Mouse (Mus musculus): ENCODE measurements around the gene Olfr642.

Gene Olfr642

DNA sequence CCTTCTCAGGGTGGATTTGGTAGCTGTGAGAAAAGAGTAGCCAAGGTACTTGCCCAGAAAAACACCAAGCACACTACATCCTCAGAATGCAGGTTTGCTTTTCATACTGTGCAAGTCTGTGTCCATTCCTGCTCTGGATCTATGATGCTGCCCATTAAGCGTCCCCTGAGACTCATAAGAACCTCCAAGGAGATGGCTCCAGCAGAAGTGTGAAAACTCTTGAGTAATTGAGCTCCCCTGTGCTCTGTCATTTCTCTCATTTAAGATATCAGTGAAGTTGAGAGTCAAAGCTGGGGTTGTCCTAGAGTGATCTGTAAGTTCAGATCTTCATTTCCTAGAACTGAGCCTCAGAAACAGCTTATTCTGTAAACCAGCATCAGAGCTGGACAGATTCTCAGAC is at the start of gene Olfr642:
TSS of gene Olfr642 (minus strand) at position 101 of the 400 bp plus-strand sequence.
- CTCF ChIA-PET: no interaction called here

DNA sequence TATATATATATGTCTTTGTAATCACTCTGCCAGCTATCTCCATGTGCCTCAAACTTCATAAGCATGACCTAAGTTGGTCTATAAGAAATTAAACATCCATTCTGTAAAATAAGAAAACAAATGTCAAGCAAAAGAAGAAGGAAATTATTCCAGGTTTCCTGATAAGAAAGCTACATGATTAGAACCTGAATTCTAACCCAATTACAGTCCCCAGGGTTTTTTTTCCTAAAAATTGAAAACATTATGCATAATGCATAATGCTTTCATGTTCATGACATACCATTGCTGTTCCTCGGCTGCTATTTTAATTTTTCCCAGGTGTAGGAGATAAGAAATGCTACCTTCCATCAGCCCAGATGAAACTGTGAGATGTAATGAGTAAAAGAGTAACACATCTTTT is 32.9 kb upstream of the Olfr642 start, which contains the start of gene Olfr645:
TSS of gene Olfr645 (minus strand) at position 101 of the 400 bp plus-strand sequence.
- CTCF ChIA-PET: no interaction called here

- CTCF ChIA-PET: no interaction called here
Measured at GRCm38 (mm10) chr7:104071769-104072168, 19.3 kb upstream of the Olfr642 start, which contains the start of gene Olfr644. TSS of gene Olfr644 (minus strand) at chr7:104071869.

- CTCF ChIA-PET: no interaction called here
Measured at GRCm38 (mm10) chr7:104061345-104061744, 8.9 kb upstream of the Olfr642 start, which contains the start of gene 4930516K23Rik. TSS of gene 4930516K23Rik (minus strand) at chr7:104061445.

GRCm38 (mm10) chr7:104059215-104059614 is 6.7 kb upstream of the Olfr642 start:
- CTCF ChIA-PET: no interaction called here

- CTCF ChIA-PET: no interaction called here
Measured at GRCm38 (mm10) chr7:104050745-104051144, 1.7 kb downstream of the Olfr642 start.

DNA sequence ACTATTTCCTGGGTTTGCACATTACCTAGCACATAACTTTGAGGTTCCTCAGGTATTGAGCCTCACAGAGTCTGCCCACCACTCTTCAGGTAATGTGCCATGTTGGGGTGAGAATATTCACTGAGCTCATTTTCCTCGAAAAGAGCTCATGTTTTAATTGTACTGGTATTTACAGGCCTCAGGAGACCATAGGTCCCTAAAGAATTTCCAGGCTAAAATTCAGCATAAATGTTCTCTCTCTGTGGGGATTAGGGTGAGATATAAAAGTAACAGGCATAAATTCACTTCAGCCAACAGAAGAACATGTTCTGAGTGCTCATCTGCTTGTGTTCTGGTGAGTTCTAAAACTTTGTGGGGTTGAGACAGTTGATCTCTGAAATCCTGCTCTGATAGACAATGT is 17.3 kb downstream of the Olfr642 start, which contains the start of gene Olfr641:
TSS of gene Olfr641 (plus strand) at position 301 of the 400 bp plus-strand sequence.
- CTCF ChIA-PET: no interaction called here

DNA sequence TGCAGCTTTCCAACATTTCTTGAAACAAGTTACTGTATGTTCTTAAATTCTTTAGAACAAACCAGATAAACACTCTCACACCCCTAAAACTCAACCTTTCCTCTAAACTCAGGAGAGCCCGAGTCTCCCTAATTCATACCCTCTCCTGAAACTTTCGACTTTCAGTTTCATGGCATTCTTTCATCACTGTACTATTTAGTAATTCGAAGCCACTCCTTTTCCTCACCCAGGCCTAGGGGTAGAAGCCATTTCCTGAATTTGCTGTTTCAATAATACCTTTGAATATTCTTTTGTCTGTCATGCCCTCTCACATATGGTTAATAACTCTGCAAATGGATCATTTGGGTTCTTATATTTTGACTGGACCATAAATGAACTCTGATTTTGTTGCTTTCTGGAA is 25.5 kb downstream of the Olfr642 start:
- CTCF ChIA-PET: no interaction called here

DNA sequence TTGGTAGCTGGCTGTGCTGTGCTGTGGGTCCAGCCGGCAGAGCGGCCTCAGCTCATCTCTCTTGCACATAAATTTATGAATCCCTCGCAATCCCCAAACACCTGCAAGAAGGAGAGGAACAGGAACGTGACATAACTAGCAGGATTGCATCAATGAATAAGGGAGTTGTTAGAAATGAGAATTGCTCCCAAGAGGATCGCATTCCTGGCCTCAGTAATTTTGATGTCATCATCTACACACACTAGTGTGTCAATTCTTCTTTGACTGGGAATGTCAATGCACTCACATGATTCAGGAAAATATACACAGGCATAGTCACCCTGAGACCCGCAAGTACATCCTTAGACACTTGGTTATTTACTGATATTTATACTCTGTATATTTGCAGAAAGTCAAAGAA is 27.0 kb downstream of the Olfr642 start, which contains the start of gene Olfr640:
TSS of gene Olfr640 (minus strand) at position 101 of the 400 bp plus-strand sequence.
- CTCF ChIA-PET: no interaction called here

DNA sequence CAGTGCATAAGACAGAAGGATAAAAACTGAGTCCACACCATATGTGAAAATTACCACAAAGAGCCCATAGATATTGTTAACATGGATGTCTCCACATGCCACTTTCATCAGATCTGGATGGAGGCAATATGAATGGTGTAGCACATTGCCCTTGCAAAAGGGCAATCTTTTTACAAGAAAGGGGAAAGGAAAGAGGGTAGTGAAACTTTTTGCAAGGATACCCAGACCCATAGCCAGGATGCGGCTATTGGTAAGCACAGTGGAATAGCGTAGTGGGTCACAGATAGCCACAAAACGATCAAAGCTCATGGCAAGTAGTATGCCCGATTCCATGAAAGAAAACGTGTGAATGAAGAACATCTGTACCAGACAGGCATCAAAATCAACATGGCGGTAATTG is 30.8 kb downstream of the Olfr642 start:
- CTCF ChIA-PET: no interaction called here

DNA sequence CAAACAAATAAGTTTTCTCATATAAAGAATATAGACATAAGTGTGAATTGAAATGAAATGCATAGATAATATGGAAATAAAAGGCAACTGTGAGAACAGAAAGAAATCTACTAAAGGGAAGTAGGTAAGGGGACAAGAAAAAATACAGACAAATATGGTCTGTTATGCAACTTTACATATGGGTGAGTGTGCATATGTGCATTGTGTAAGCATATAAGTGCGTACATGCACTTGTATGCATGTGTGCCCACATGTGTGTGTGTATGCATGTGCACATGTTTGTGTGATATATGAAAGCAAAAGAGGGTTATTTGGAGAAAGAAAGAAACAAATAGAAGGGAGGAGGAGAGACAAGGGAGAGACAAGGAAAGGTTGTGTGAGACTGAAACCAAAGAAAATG is 33.5 kb downstream of the Olfr642 start:
- CTCF ChIA-PET: no interaction called here

DNA sequence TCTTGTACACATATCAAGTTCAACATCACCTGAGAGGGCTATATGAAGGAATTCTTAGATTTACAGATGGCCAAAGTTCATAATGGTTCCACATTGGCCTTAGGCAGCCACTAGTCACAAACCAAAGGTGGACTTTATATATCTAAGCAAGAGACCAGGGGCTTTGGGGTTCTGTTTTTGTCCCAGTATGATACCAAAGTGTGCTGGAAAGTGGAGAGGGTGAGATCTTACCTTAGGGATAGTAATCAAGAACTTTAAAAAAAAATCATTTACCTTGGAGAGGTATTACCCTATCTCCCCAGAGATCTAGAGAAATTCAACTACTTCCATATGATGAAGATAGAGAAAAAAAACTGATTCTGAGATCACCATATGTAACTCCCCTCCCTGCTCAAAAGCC is 35.3 kb downstream of the Olfr642 start, which contains the start of gene Olfr639:
TSS of gene Olfr639 (minus strand) at position 101 of the 400 bp plus-strand sequence.
- CTCF ChIA-PET: no interaction called here

- CTCF ChIA-PET: no interaction called here
Measured at GRCm38 (mm10) chr7:103999124-103999523, 53.3 kb downstream of the Olfr642 start.

GRCm38 (mm10) chr7:103998446-103998845 is 54.0 kb downstream of the Olfr642 start, which contains the start of gene Olfr638:
TSS of gene Olfr638 (plus strand) at chr7:103998746.
- CTCF ChIA-PET: no interaction called here

Data from spleen, embryonic (tissue).